Mouse (Mus musculus): ENCODE results near the gene Otulin. TPM values are rescaled to one million over a fixed set of nuclear protein-coding genes. Genes with fewer than 3 reads are reported as not detected.

Otulin gene
- polyA plus RNA-seq, 1 experiment from 2014 or later: 26.2 TPM

- TF ChIP-seq EP300 (IDR thresholded peaks at IDR 0.05): no peak
- TF ChIP-seq CTCF (IDR thresholded peaks at IDR 0.05): no peak
- 70% methylated on average over 7 of the region's 7 CpGs for whole genome bisulfite sequencing
- Histone ChIP-seq H3K4me3 (ENCODE audit: low read depth, low read length) (no peak overlapping the region), H3K27me3 (replicated peaks; ENCODE audit: insufficient read depth, low read length) (no peaks in the 10 kb centered on the region), H3K36me3 (ENCODE audit: insufficient read depth, low read length) (no peaks in the 10 kb centered on the region), H3K4me2 (replicated peaks; ENCODE audit: low read depth, low read length) (no peak overlapping the region), H3K27ac (ENCODE audit: low read length) (no peak overlapping the region), H3K9me3 (ENCODE audit: low read length) (no peaks in the 10 kb centered on the region), H3K4me1 (ENCODE audit: insufficient read depth, low read depth, low read length) (0 out of 2 replicates have a peak, but pooled peaks cover 7% of the 10 kb centered on the region), H3K9ac (replicated peaks; ENCODE audit: low read depth) (no peak overlapping the region)
- DNase-seq (ENCODE audit: low spot score) (no peak), ATAC-seq (no peak)
These were observed 133.0 kb downstream of the Otulin start for GRCm38 (mm10) chr15:27497300-27497997.

GRCm38 (mm10) chr15:27496596-27497299 lies 133.7 kb downstream of the Otulin start:
- TF ChIP-seq EP300 (IDR thresholded peaks at IDR 0.05) (no peak), CTCF (IDR thresholded peaks at IDR 0.05) (no peak)
- Histone ChIP-seq H3K4me1 (ENCODE audit: insufficient read depth, low read depth, low read length) (0 out of 2 replicates have a peak, but pooled peaks cover 2% of the 10 kb centered on the region), H3K36me3 (ENCODE audit: insufficient read depth, low read length) (no peaks in the 10 kb centered on the region), H3K27me3 (replicated peaks; ENCODE audit: insufficient read depth, low read length) (no peaks in the 10 kb centered on the region), H3K9ac (replicated peaks; ENCODE audit: low read depth) (no peak overlapping the region), H3K9me3 (ENCODE audit: low read length) (no peaks in the 10 kb centered on the region), H3K4me2 (replicated peaks; ENCODE audit: low read depth, low read length) (no peak overlapping the region), H3K4me3 (ENCODE audit: low read depth, low read length) (no peak overlapping the region), H3K27ac (ENCODE audit: low read length) (no peak overlapping the region)
- no peak for DNase-seq (ENCODE audit: low spot score)
- WGBS: 73% methylated on average over 11 of the region's 11 CpGs
- ATAC-seq: no peak

GRCm38 (mm10) chr15:27495981-27496401 lies 134.5 kb downstream of the Otulin start:
- no peak overlapping the region for H3K4me2 ChIP-seq (replicated peaks; ENCODE audit: low read depth, low read length)
- WGBS: 36% methylated on average over 5 of the region's 5 CpGs
- 0 out of 2 replicates have a peak, but pooled peaks cover 2% of the 10 kb centered on the region for H3K4me1 ChIP-seq (ENCODE audit: insufficient read depth, low read depth, low read length)
- no peak for ATAC-seq
- no peak for DNase-seq (ENCODE audit: low spot score)
- no peak overlapping the region for H3K9ac ChIP-seq (replicated peaks; ENCODE audit: low read depth)
- no peak overlapping the region for H3K27ac ChIP-seq (ENCODE audit: low read length)
- no peaks in the 10 kb centered on the region for H3K36me3 ChIP-seq (ENCODE audit: insufficient read depth, low read length)
- no peaks in the 10 kb centered on the region for H3K9me3 ChIP-seq (ENCODE audit: low read length)
- TF ChIP-seq EP300 (IDR thresholded peaks at IDR 0.05) (no peak), CTCF (IDR thresholded peaks at IDR 0.05) (no peak)
- no peaks in the 10 kb centered on the region for H3K27me3 ChIP-seq (replicated peaks; ENCODE audit: insufficient read depth, low read length)
- no peak overlapping the region for H3K4me3 ChIP-seq (ENCODE audit: low read depth, low read length)

GRCm38 (mm10) chr15:27493516-27493915 lies 137.0 kb downstream of the Otulin start:
- no peaks in the 10 kb centered on the region for H3K36me3 ChIP-seq (ENCODE audit: insufficient read depth, low read length)
- no peaks in the 10 kb centered on the region for H3K27me3 ChIP-seq (replicated peaks; ENCODE audit: insufficient read depth, low read length)
- TF ChIP-seq CTCF (IDR thresholded peaks at IDR 0.05): no peak
- no peak for TF ChIP-seq EP300 (IDR thresholded peaks at IDR 0.05)
- H3K4me2 ChIP-seq (replicated peaks; ENCODE audit: low read depth, low read length): no peak overlapping the region
- H3K9ac ChIP-seq (replicated peaks; ENCODE audit: low read depth): no peak overlapping the region
- H3K27ac ChIP-seq (ENCODE audit: low read length): no peak overlapping the region
- ATAC-seq (no peak), DNase-seq (ENCODE audit: low spot score) (no peak)
- no peaks in the 10 kb centered on the region for H3K9me3 ChIP-seq (ENCODE audit: low read length)
- H3K4me3 ChIP-seq (ENCODE audit: low read depth, low read length): no peak overlapping the region
- H3K4me1 ChIP-seq (ENCODE audit: insufficient read depth, low read depth, low read length): 0 out of 2 replicates have a peak, but pooled peaks cover 2% of the 10 kb centered on the region
- 35% methylated on average over 10 of the region's 10 CpGs for WGBS

- TF ChIP-seq EP300 (IDR thresholded peaks at IDR 0.05) (no peak), CTCF (IDR thresholded peaks at IDR 0.05) (no peak)
These were observed 137.8 kb downstream of the Otulin start for GRCm38 (mm10) chr15:27492734-27493133.

More at GRCm38 (mm10) chr15:27492734-27493133, 137.8 kb downstream of the Otulin start:
- no peak overlapping the region for H3K4me3 ChIP-seq (ENCODE audit: low read depth, low read length)
- H3K9ac ChIP-seq (replicated peaks; ENCODE audit: low read depth): no peak overlapping the region
- no peaks in the 10 kb centered on the region for H3K36me3 ChIP-seq (ENCODE audit: insufficient read depth, low read length)
- H3K27me3 ChIP-seq (replicated peaks; ENCODE audit: insufficient read depth, low read length): no peaks in the 10 kb centered on the region
- H3K9me3 ChIP-seq (ENCODE audit: low read length): no peaks in the 10 kb centered on the region
- DNase-seq (ENCODE audit: low spot score) (no peak), ATAC-seq (no peak)
- no peak overlapping the region for H3K4me2 ChIP-seq (replicated peaks; ENCODE audit: low read depth, low read length)
- 76% methylated on average over 1 of the region's 1 CpGs for WGBS
- H3K27ac ChIP-seq (ENCODE audit: low read length): peak overlapping the region; percentile 43; the same call in 1 of the 2 replicates
- 0 out of 2 replicates have a peak, but pooled peaks cover 2% of the 10 kb centered on the region for H3K4me1 ChIP-seq (ENCODE audit: insufficient read depth, low read depth, low read length)

Small RNAs within 50 kb of the gene (microRNA-seq; reads per million reads assigned to microRNA genes)
- not detected for gene Mir7117

Other genes with a start within 250 kb of the Otulin start
- gene Ank, start 164.0 kb downstream of the Otulin start, polyA plus RNA-seq (2015; fragmentation: Nextera tagmentation; extraction: Ambion mirVana): 6.8 and 9.3 TPM in 2 replicates
- 38.9 and 58.5 TPM in 2 replicates for gene Otulinl, start 50.9 kb upstream of the Otulin start, polyA plus RNA-seq (2015; fragmentation: Nextera tagmentation; extraction: Ambion mirVana)

All from lung, postnatal 0 days (tissue).